Mouse (Mus musculus) embryonic facial prominence, embryonic 15.5 days (tissue): ENCODE measurements at regions not wholly inside any gene's neighbourhood (a gene's known extent, or its start where the extent isn't known, plus 50 kb on each side); places are given as distances from the start of the nearest gene placed in this dataset.

ENCODE experiments used
- ATAC-seq: fragments of 200-750 bp; cut with Nextera tagmentation; 2 replicates; pipeline ENCODE4 v1.8.0; 2017; ENCODE audit warnings: low read depth, moderate TSS enrichment; ENCODE audit not compliant: insufficient number of reproducible peaks, low FRiP score, low TSS enrichment
- H3K27ac ChIP-seq: fragments of 300-500 bp; sonication (generic); replicated peaks from 2 replicates; pipeline ENCODE4 v1.5.1; 2015; ENCODE audit warnings: mild to moderate bottlenecking, inconsistent platforms
- H3K27me3 ChIP-seq: fragments of 300-500 bp; sonication (generic); 2 replicates; pipeline ENCODE4 v1.6.1; 2015; ENCODE audit warnings: inconsistent platforms
- H3K36me3 ChIP-seq: fragments of 300-500 bp; sonication (generic); 2 replicates; pipeline ENCODE4 v1.6.1; 2015; ENCODE audit warnings: mild to moderate bottlenecking, inconsistent platforms
- H3K4me1 ChIP-seq: fragments of 300-500 bp; sonication (generic); 2 replicates; pipeline ENCODE4 v1.6.1; 2015; ENCODE audit warnings: inconsistent platforms
- H3K4me2 ChIP-seq: fragments of 300-500 bp; sonication (generic); replicated peaks from 2 replicates; pipeline ENCODE4 v1.6.1; 2015; ENCODE audit warnings: mild to moderate bottlenecking, inconsistent platforms
- H3K4me3 ChIP-seq: fragments of 300-500 bp; sonication (generic); replicated peaks from 2 replicates; pipeline ENCODE4 v1.5.1; 2015; ENCODE audit warnings: mild to moderate bottlenecking, inconsistent platforms
- H3K9ac ChIP-seq: fragments of 300-500 bp; sonication (generic); 2 replicates; pipeline ENCODE4 v1.6.1; 2015; ENCODE audit warnings: inconsistent platforms
- H3K9me3 ChIP-seq: fragments of 300-500 bp; sonication (generic); replicated peaks from 2 replicates; pipeline ENCODE4 v1.6.1; 2016; ENCODE audit warnings: inconsistent platforms
- WGBS: fragments of 180-500 bp; shearing (Covaris S2); methylation state at CpG from one replicate; pipeline ENCODE4 v1.1.7; 2015; 5-methylcytosine and 5-hydroxymethylcytosine counted together

GRCm38 (mm10) chr4:153018138-153018921, 464.3 kb downstream of the Ajap1 start:
- H3K4me2 ChIP-seq: no peak overlapping the region
- no peaks in the 10 kb centered on the region for H3K36me3 ChIP-seq
- H3K4me1 ChIP-seq: no peaks in the 10 kb centered on the region
- H3K27me3 ChIP-seq: no peaks in the 10 kb centered on the region
- no peak for ATAC-seq
- no peak overlapping the region for H3K27ac ChIP-seq
- 61% methylated on average over 28 of the region's 28 CpGs for WGBS
- H3K4me3 ChIP-seq: no peak overlapping the region
- no peaks in the 10 kb centered on the region; the same call in 1 of the 2 replicates for H3K9me3 ChIP-seq
- H3K9ac ChIP-seq: no peak overlapping the region

- H3K9me3 ChIP-seq: no peaks in the 10 kb centered on the region; the same call in 1 of the 2 replicates
- no peaks in the 10 kb centered on the region for H3K4me1 ChIP-seq
- no peak overlapping the region for H3K27ac ChIP-seq
- no peaks in the 10 kb centered on the region for H3K36me3 ChIP-seq
- H3K4me2 ChIP-seq: no peak overlapping the region
- no peaks in the 10 kb centered on the region for H3K27me3 ChIP-seq
- ATAC-seq: no peak
- WGBS: 65% methylated on average over 2 of the region's 2 CpGs
- H3K4me3 ChIP-seq: no peak overlapping the region
- no peak overlapping the region for H3K9ac ChIP-seq
These were observed 464.8 kb downstream of the Ajap1 start for GRCm38 (mm10) chr4:153017816-153018137.

DNA sequence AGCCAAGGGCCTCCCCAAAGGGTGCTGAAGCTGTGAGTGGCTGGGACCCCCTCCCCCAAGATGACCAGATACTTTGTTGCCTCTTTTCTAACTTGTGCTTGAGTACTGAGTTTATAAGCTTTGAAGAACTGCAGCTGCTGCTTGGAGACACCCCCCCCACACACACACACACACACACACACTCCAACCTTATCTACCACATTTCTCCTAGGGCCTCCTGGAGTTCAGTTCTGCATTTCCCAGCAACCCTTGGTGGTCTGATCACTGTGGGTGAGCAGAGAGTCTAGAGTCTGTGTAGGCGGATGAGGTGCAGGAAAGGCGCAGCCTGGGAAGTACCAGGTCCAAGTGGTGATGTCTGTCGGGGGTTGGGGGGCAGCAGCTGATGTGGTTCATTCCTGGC, 479.3 kb downstream of the Ajap1 start:
- Histone ChIP-seq H3K4me3 (no peak overlapping the region), H3K4me1 (no peaks in the 10 kb centered on the region), H3K9ac (no peak overlapping the region), H3K4me2 (no peak overlapping the region), H3K36me3 (no peaks in the 10 kb centered on the region), H3K9me3 (no peaks in the 10 kb centered on the region), H3K27me3 (no peaks in the 10 kb centered on the region), H3K27ac (no peak overlapping the region)
- WGBS: 69% methylated on average over 3 of the region's 3 CpGs
- ATAC-seq: no peak

GRCm38 (mm10) chr4:153002516-153002915, 480.1 kb downstream of the Ajap1 start:
- H3K4me2 ChIP-seq: no peak overlapping the region
- no peaks in the 10 kb centered on the region for H3K27me3 ChIP-seq
- no peak overlapping the region for H3K9ac ChIP-seq
- 61% methylated on average over 4 of the region's 4 CpGs for WGBS
- H3K27ac ChIP-seq: no peak overlapping the region
- H3K36me3 ChIP-seq: no peaks in the 10 kb centered on the region
- H3K4me3 ChIP-seq: no peak overlapping the region
- H3K9me3 ChIP-seq: no peaks in the 10 kb centered on the region
- H3K4me1 ChIP-seq: no peaks in the 10 kb centered on the region
- no peak for ATAC-seq

DNA sequence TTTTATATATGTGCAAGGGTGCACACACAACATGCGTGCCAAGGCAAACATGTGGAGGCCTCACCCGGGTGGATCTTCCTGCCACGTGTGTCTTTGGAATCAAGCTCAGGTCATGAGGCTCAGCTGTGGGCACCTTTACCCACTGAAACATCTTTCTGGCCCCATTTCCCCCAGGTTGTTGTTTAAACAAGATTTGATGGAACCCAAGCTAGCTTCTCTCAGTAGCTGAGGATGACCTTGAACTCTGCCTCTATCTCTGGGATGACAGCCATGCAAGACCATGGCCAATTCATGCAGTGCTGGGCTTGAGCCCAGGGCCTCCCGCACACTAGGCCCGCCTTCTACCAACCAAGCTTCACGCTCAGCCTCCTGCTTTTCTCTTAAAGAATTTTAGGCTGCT, 480.9 kb downstream of the Ajap1 start:
- Histone ChIP-seq H3K4me2 (no peak overlapping the region), H3K27ac (no peak overlapping the region), H3K4me3 (no peak overlapping the region), H3K4me1 (no peaks in the 10 kb centered on the region), H3K27me3 (no peaks in the 10 kb centered on the region), H3K9me3 (no peaks in the 10 kb centered on the region), H3K9ac (no peak overlapping the region), H3K36me3 (no peaks in the 10 kb centered on the region)
- no peak for ATAC-seq
- 66% methylated on average over 6 of the region's 6 CpGs for WGBS

DNA sequence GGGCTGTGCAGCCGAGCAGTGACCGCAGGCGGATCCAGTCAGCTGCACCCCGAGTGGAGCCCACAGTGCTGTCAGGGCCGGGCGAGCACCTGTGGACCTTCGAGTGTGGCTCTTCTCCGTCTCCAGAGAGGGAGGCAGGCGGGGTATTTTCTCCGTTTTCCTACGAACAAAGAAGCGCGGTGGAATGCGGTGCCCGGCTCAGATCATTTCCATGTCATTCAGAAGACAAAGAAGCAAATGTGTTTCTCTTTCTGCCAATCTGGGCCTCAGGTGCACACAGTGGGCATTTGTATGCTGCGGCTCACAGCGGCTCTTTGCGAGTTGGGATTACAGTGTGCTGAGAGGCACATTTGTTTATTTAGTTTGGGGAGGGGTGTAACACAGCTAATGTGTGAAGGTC, 483.1 kb downstream of the Ajap1 start:
- H3K27me3 ChIP-seq: no peaks in the 10 kb centered on the region
- WGBS: 48% methylated on average over 18 of the region's 18 CpGs

GRCm38 (mm10) chr4:152997251-152997650, 485.4 kb downstream of the Ajap1 start:
- Histone ChIP-seq H3K27ac (no peak overlapping the region), H3K4me1 (no peaks in the 10 kb centered on the region), H3K27me3 (no peaks in the 10 kb centered on the region), H3K4me3 (no peak overlapping the region), H3K36me3 (no peaks in the 10 kb centered on the region), H3K9me3 (no peaks in the 10 kb centered on the region), H3K9ac (no peak overlapping the region), H3K4me2 (no peak overlapping the region)
- no peak for ATAC-seq
- 74% methylated on average over 5 of the region's 5 CpGs for WGBS

More for the DNA sequence above, 483.1 kb downstream of the Ajap1 start:
- no peaks in the 10 kb centered on the region for H3K4me1 ChIP-seq
- H3K9me3 ChIP-seq: no peaks in the 10 kb centered on the region
- no peak overlapping the region for H3K4me3 ChIP-seq
- no peaks in the 10 kb centered on the region for H3K36me3 ChIP-seq
- no peak overlapping the region for H3K4me2 ChIP-seq
- no peak for ATAC-seq
- no peak overlapping the region for H3K27ac ChIP-seq
- H3K9ac ChIP-seq: no peak overlapping the region

DNA sequence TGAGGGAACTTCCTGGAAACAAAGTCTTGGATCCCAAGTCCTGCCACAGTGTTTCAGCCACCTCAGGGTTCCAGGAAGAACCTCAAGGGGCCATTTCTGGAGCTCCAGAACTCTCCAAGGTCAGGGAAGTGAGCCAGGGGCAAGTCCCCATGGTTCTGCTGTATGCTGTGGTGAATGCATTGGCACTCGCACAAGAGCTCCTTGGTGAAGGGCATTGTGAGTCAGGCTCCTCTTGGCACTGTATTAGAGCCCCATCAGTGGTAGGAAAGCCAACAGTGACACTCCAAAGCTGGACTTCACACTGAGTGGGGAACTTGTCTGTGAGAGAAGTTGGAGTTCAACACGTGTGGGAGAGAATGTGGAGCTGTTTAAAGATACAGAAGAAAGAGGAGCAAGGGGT, 486.0 kb downstream of the Ajap1 start:
- Histone ChIP-seq H3K27ac (no peak overlapping the region), H3K9me3 (no peaks in the 10 kb centered on the region), H3K4me2 (no peak overlapping the region), H3K4me1 (no peaks in the 10 kb centered on the region), H3K9ac (no peak overlapping the region), H3K4me3 (no peak overlapping the region), H3K27me3 (no peaks in the 10 kb centered on the region), H3K36me3 (no peaks in the 10 kb centered on the region)
- ATAC-seq: no peak
- 78% methylated on average over 2 of the region's 2 CpGs for WGBS

GRCm38 (mm10) chr4:152995052-152995595, 487.5 kb downstream of the Ajap1 start:
- 72% methylated on average over 5 of the region's 5 CpGs for WGBS
- Histone ChIP-seq H3K27ac (no peak overlapping the region), H3K9ac (no peak overlapping the region), H3K9me3 (no peaks in the 10 kb centered on the region), H3K36me3 (no peaks in the 10 kb centered on the region), H3K27me3 (no peaks in the 10 kb centered on the region), H3K4me2 (no peak overlapping the region), H3K4me3 (no peak overlapping the region), H3K4me1 (no peaks in the 10 kb centered on the region)
- ATAC-seq: no peak

GRCm38 (mm10) chr4:152994206-152994605, 488.4 kb downstream of the Ajap1 start:
- Histone ChIP-seq H3K9ac (no peak overlapping the region), H3K4me1 (no peaks in the 10 kb centered on the region), H3K27me3 (no peaks in the 10 kb centered on the region), H3K27ac (no peak overlapping the region), H3K4me2 (no peak overlapping the region), H3K4me3 (no peak overlapping the region), H3K36me3 (no peaks in the 10 kb centered on the region), H3K9me3 (no peaks in the 10 kb centered on the region)
- 66% methylated on average over 3 of the region's 3 CpGs for WGBS
- ATAC-seq: no peak; the same call in 1 of the 2 replicates

- Histone ChIP-seq H3K4me2 (no peak overlapping the region), H3K27ac (no peak overlapping the region), H3K36me3 (no peaks in the 10 kb centered on the region), H3K4me1 (no peaks in the 10 kb centered on the region), H3K9me3 (no peaks in the 10 kb centered on the region), H3K27me3 (no peaks in the 10 kb centered on the region), H3K9ac (no peak overlapping the region), H3K4me3 (no peak overlapping the region)
- 68% methylated on average over 5 of the region's 5 CpGs for WGBS
- no peak for ATAC-seq
These were observed 492.3 kb downstream of the Ajap1 start for GRCm38 (mm10) chr4:152990266-152990665.

DNA sequence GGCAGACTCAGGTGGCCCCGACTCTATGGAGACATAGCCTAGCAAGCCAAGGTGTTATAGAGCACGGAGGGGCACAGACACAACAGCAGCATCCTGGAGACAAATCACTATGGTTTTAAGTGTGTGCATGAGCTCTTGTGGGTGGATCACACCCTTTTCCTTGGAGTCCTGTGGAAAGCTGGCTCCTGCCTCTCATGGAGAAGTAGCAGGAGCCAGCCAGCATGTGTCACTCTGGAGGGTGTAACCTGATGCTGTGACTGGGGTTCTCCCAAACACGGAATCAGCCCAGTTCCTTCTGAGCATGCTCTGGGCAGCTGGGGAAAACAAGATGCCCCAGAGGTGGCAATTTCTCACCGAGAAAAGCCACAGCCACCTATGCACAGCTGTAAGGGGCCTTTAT, 494.9 kb downstream of the Ajap1 start:
- H3K36me3 ChIP-seq: no peaks in the 10 kb centered on the region
- H3K4me3 ChIP-seq: no peak overlapping the region
- 70% methylated on average over 4 of the region's 4 CpGs for WGBS
- no peak overlapping the region for H3K9ac ChIP-seq
- H3K4me1 ChIP-seq: no peaks in the 10 kb centered on the region
- ATAC-seq: no peak
- H3K27ac ChIP-seq: no peak overlapping the region
- no peaks in the 10 kb centered on the region for H3K9me3 ChIP-seq
- no peaks in the 10 kb centered on the region for H3K27me3 ChIP-seq
- no peak overlapping the region for H3K4me2 ChIP-seq
